Mouse (Mus musculus) spleen, postnatal 10 days (tissue): Measurements from ENCODE around the gene Ugt1a6a.
"Not testable (repeated sequence)": the region's sequence is repeated elsewhere in the genome, so short reads cannot be mapped to it uniquely, and the experiment has no call there.

ENCODE experiments used
- DNase-seq, 2 experiments: peaks; one replicate each; pipeline ENCODE4 v3.0.0; 2021 to 2022; ENCODE audit warnings: low spot score in 2 of 2

Gene Ugt1a6a

GRCm38 (mm10) chr1:88135229-88135904, 758 bp downstream of the Ugt1a6a start:
- DNase-seq, result not testable (repeated sequence)

GRCm38 (mm10) chr1:88136646-88137045, 2.0 kb downstream of the Ugt1a6a start:
- no peak for DNase-seq

- no peak for DNase-seq
These were observed 2.7 kb downstream of the Ugt1a6a start for GRCm38 (mm10) chr1:88137264-88137663.

GRCm38 (mm10) chr1:88138145-88138544, 3.5 kb downstream of the Ugt1a6a start:
- DNase-seq, result no peak

- DNase-seq, result not testable (repeated sequence)
These were observed 5.9 kb downstream of the Ugt1a6a start for GRCm38 (mm10) chr1:88140492-88140891.

- DNase-seq, result peak; percentile 49 to 80
These were observed 9.5 kb downstream of the Ugt1a6a start for GRCm38 (mm10) chr1:88143966-88144675.

GRCm38 (mm10) chr1:88145278-88145677, 10.7 kb downstream of the Ugt1a6a start:
- peak in 1 of 2 experiments; percentile 28 for DNase-seq

- DNase-seq, result not testable (repeated sequence)
These were observed 15.5 kb downstream of the Ugt1a6a start for GRCm38 (mm10) chr1:88150133-88150532.

GRCm38 (mm10) chr1:88158430-88158829, 23.8 kb downstream of the Ugt1a6a start:
- DNase-seq, result no peak

GRCm38 (mm10) chr1:88165711-88166110, 31.1 kb downstream of the Ugt1a6a start, which contains the start of gene Ugt1a5:
TSS of gene Ugt1a5 (plus strand) at chr1:88166012.
- no peak for DNase-seq

GRCm38 (mm10) chr1:88172190-88172589, 37.6 kb downstream of the Ugt1a6a start:
- DNase-seq, result not testable (repeated sequence)

- no peak for DNase-seq
These were observed 45.0 kb downstream of the Ugt1a6a start for GRCm38 (mm10) chr1:88179657-88180056.

GRCm38 (mm10) chr1:88186325-88186935, 51.8 kb downstream of the Ugt1a6a start:
- no peak for DNase-seq

- DNase-seq, result no peak
These were observed 57.5 kb downstream of the Ugt1a6a start for GRCm38 (mm10) chr1:88192136-88192535.

GRCm38 (mm10) chr1:88195687-88196086, 61.1 kb downstream of the Ugt1a6a start:
- DNase-seq, result no peak

GRCm38 (mm10) chr1:88197443-88197842, 62.8 kb downstream of the Ugt1a6a start:
- DNase-seq, result no peak

- no peak for DNase-seq
These were observed 65.4 kb downstream of the Ugt1a6a start for GRCm38 (mm10) chr1:88199996-88200395.

GRCm38 (mm10) chr1:88200456-88200855, 65.8 kb downstream of the Ugt1a6a start, which contains the start of gene Ugt1a2:
TSS of gene Ugt1a2 (plus strand) at chr1:88200601.
- no peak for DNase-seq

GRCm38 (mm10) chr1:88205294-88205922, 70.8 kb downstream of the Ugt1a6a start, which contains the start of gene Dnajb3:
TSS of gene Dnajb3 (minus strand) at chr1:88205782.
- DNase-seq, result peak; percentile 87

GRCm38 (mm10) chr1:88206843-88207479, 72.4 kb downstream of the Ugt1a6a start:
- peak in 1 of 2 experiments; percentile 29 for DNase-seq

GRCm38 (mm10) chr1:88211812-88212211, 77.2 kb downstream of the Ugt1a6a start, which contains the start of gene Ugt1a1:
TSS of gene Ugt1a1 (plus strand) at chr1:88211959.
- peak in 1 of 2 experiments; percentile 26 for DNase-seq
